Mouse (Mus musculus) CH12.LX (cell line): ENCODE results near the gene Wdfy3. TPM values are rescaled to one million over a fixed set of nuclear protein-coding genes. Genes with fewer than 3 reads are reported as not detected.

ENCODE experiments used
- DNase-seq: peaks from one replicate; pipeline ENCODE4 v3.0.0-alpha.2; 2013; ENCODE audit errors: extremely low read depth
- H3K27ac ChIP-seq: 2 replicates; pipeline ENCODE4 v1.5.1; 2012; ENCODE audit warnings: low read depth, mild to moderate bottlenecking, control low read depth, moderate library complexity; ENCODE audit not compliant: insufficient read depth
- H3K27me3 ChIP-seq: replicated peaks from 2 replicates; pipeline ENCODE3; 2012; ENCODE audit warnings: inconsistent platforms
- H3K36me3 ChIP-seq, 2 experiments: replicated peaks in 1 of 2; 2 replicates each; pipeline versions ENCODE3 to v1.6.1; 2012; ENCODE audit warnings: inconsistent platforms in 1 of 2, low read length in 1 of 2, mild to moderate bottlenecking in 1 of 2, mixed read lengths in 1 of 2, moderate library complexity in 1 of 2; ENCODE audit not compliant: control insufficient read depth in 1 of 2, insufficient read depth in 1 of 2
- H3K4me1 ChIP-seq, 2 experiments: 2 replicates each; pipeline ENCODE4 v1.6.1; 2012; ENCODE audit warnings: inconsistent platforms in 1 of 2, moderate library complexity in 1 of 2; ENCODE audit not compliant: insufficient read depth in 2 of 2, control insufficient read depth in 1 of 2
- H3K4me2 ChIP-seq: 2 replicates; pipeline ENCODE4 v1.6.1; 2012; ENCODE audit warnings: low read depth, mild to moderate bottlenecking, control low read depth; ENCODE audit not compliant: poor library complexity, insufficient read depth, severe bottlenecking
- H3K4me3 ChIP-seq, 3 experiments: fragments of 150-350 bp in 1 of 3; sonication (generic) in 1 of 3; replicated peaks in 1 of 3; 2 replicates each; pipeline versions ENCODE3 to v1.5.1; 2011 to 2012; ENCODE audit warnings: low read depth in 2 of 3, low read length in 2 of 3, mild to moderate bottlenecking in 2 of 3, moderate library complexity in 2 of 3, control low read depth in 1 of 3, improper control_type of control experiment in 1 of 3, inconsistent platforms in 1 of 3, mixed read lengths in 1 of 3; ENCODE audit not compliant: poor library complexity in 1 of 3
- H3K79me2 ChIP-seq: replicated peaks from 2 replicates; pipeline ENCODE4 v1.6.1; 2012; ENCODE audit warnings: mild to moderate bottlenecking, moderate library complexity; ENCODE audit not compliant: control insufficient read depth, poor library complexity, insufficient read depth, severe bottlenecking; ENCODE audit errors: extremely low read depth
- H3K9ac ChIP-seq: 2 replicates; pipeline ENCODE4 v1.6.1; 2012; ENCODE audit warnings: low read depth, mild to moderate bottlenecking, control low read depth, moderate library complexity; ENCODE audit not compliant: insufficient read depth
- H3K9me3 ChIP-seq: replicated peaks from 2 replicates; pipeline ENCODE3; 2012; ENCODE audit warnings: low read length, inconsistent platforms, mixed read lengths
- CHD2 ChIP-seq: IDR thresholded peaks from 2 replicates; pipeline ENCODE4 v1.6.1; 2011; ENCODE audit warnings: low read length, improper control_type of control experiment
- CTCF ChIP-seq, 2 experiments: IDR thresholded peaks in 1 of 2; conservative IDR thresholded peaks in 1 of 2; 2 replicates each; pipeline ENCODE4 v1.5.1; 2011 to 2012; ENCODE audit warnings: low read depth in 2 of 2, low read length in 2 of 2, improper control_type of control experiment in 1 of 2, inconsistent platforms in 1 of 2, mild to moderate bottlenecking in 1 of 2, moderate library complexity in 1 of 2
- EP300 ChIP-seq: IDR thresholded peaks from 2 replicates; pipeline ENCODE4 v1.6.1; 2011; ENCODE audit warnings: low read length, improper control_type of control experiment
- IRF4 ChIP-seq: IDR thresholded peaks from 2 replicates; pipeline ENCODE4 v1.6.1; 2014; ENCODE audit warnings: low read depth, mild to moderate bottlenecking, inconsistent platforms, low read length, improper control_type of control experiment
- JUN ChIP-seq: IDR thresholded peaks from 2 replicates; pipeline ENCODE4 v1.6.1; 2011; ENCODE audit warnings: low read depth, mild to moderate bottlenecking, low read length, improper control_type of control experiment, moderate library complexity; ENCODE audit not compliant: insufficient read depth
- KAT2A ChIP-seq: IDR thresholded peaks from 2 replicates; pipeline ENCODE4 v1.6.1; 2012; ENCODE audit warnings: low read length, improper control_type of control experiment, inconsistent platforms; ENCODE audit not compliant: insufficient replicate concordance
- MAFK ChIP-seq: IDR thresholded peaks from 2 replicates; pipeline ENCODE4 v1.6.1; 2011; ENCODE audit warnings: low read length, improper control_type of control experiment; ENCODE audit not compliant: insufficient replicate concordance
- MEF2A ChIP-seq: IDR thresholded peaks from 2 replicates; pipeline ENCODE4 v1.6.1; 2014; ENCODE audit warnings: low read depth, mild to moderate bottlenecking, inconsistent platforms, low read length, improper control_type of control experiment, borderline replicate concordance
- MYC ChIP-seq: IDR thresholded peaks from 2 replicates; pipeline ENCODE4 v1.6.1; 2011; ENCODE audit warnings: low read depth, mild to moderate bottlenecking, improper control_type of control experiment, low read length
- NRF1 ChIP-seq: IDR thresholded peaks from 2 replicates; pipeline ENCODE4 v1.6.1; 2014; ENCODE audit warnings: low read depth, mild to moderate bottlenecking, inconsistent platforms, low read length, improper control_type of control experiment, moderate library complexity
- POLR2A ChIP-seq: IDR thresholded peaks from 2 replicates; pipeline ENCODE4 v1.6.1; 2011; ENCODE audit warnings: low read depth, mild to moderate bottlenecking, improper control_type of control experiment, low read length
- RAD21 ChIP-seq: IDR thresholded peaks from 2 replicates; pipeline ENCODE4 v1.6.1; 2011; ENCODE audit warnings: low read depth, mild to moderate bottlenecking, low read length, improper control_type of control experiment, moderate library complexity
- TBP ChIP-seq: conservative IDR thresholded peaks from 2 replicates; pipeline ENCODE4 v1.6.1; 2011; ENCODE audit warnings: low read depth, low read length, improper control_type of control experiment
- USF2 ChIP-seq: conservative IDR thresholded peaks from 2 replicates; pipeline ENCODE4 v1.6.1; 2011; ENCODE audit warnings: low read depth, low read length, improper control_type of control experiment
- ZKSCAN1 ChIP-seq: IDR thresholded peaks from 2 replicates; pipeline ENCODE4 v1.6.1; 2012; ENCODE audit warnings: low read depth, inconsistent platforms, low read length, improper control_type of control experiment, borderline replicate concordance
- dilution Hi-C: fragments of 300-500 bp; cut with MboI; formaldehyde crosslinking; loops from 2 replicates; pipeline ENCODE4 v1.14.3; 2020; ENCODE audit warnings: low sequenced_read_pairs; ENCODE audit not compliant: extremely low pct_unique_long_range_greater_than_20kb, extremely low pct_ligation_motif_present
- in situ Hi-C: fragments of 300-500 bp; cut with MboI; formaldehyde crosslinking; loops from 3 replicates; pipeline ENCODE4 v1.14.3; 2019; ENCODE audit warnings: low sequenced_read_pairs, low pct_ligation_motif_present, low pct_unique_long_range_greater_than_20kb, mixed read lengths
- polyA plus RNA-seq: library from polyadenylated mRNA; unstranded; fragments of >175 nt; gene quantifications from 2 replicates; pipeline ENCODE4 v1.2.1, GENCODE M21; 2012; ENCODE audit warnings: low read depth; ENCODE audit not compliant: insufficient read length
- total RNA-seq, 2 experiments: library from RNA; depleted of rRNA; stranded (reverse); fragments of 300-350 nt in 1 of 2; fragments of >200 nt in 1 of 2; gene quantifications; 2 replicates each; pipeline ENCODE4 v1.2.3; 2012 to 2014

The Wdfy3 gene
- total and polyA plus RNA-seq, 3 experiments: not detected

DNA sequence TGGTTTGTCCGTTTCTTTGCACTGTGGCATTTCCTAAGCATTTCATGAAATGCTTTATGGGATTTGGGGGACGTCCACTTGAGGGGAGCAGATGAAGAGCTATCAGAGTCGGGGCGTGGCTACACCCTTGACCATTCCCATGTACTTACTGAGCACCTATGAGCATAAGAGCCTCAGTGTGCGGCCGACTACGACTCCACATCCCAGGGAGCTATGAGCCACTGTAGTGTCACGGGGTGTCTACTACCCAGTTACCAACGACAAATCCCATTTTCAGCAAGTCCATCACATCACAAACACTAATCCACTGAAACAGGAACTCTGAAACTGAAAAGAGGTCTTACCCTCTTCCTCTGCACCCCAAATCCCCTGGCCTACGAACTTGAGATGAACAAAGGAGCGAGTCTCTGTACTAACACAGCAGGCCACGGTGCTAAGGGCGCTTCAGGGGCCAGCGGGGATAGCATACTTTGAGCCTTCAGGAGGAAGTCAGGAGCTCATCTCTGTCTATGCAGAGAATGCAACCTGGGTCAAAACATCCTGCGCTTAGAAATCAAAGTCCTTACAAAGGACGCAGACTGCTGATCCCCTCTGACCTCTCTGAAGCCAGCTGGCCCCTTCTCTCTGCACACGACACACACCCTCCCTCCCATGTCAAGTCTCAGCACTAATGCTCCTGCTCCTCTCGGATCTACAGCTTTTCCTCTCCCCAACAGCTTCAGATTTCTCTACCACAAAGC is 6.5 kb downstream of the Wdfy3 start:
- in situ Hi-C loops: no loop called here
- Histone ChIP-seq H3K36me3 (no peaks in the 10 kb centered on the region), H3K4me1 (no peaks in the 10 kb centered on the region), H3K27ac (no peak overlapping the region), H3K79me2 (no peaks in the 10 kb centered on the region), H3K9ac (no peak overlapping the region), H3K9me3 (no peaks in the 10 kb centered on the region), H3K4me3 (no peak overlapping the region), H3K27me3 (no peaks in the 10 kb centered on the region), H3K4me2 (no peak overlapping the region)
- TF ChIP-seq EP300 (no peak), MAFK (no peak), KAT2A (no peak), POLR2A (no peak), IRF4 (no peak), NRF1 (no peak), MEF2A (no peak), CHD2 (no peak)
- DNase-seq: no peak
- dilution Hi-C loops: no loop called here

DNA sequence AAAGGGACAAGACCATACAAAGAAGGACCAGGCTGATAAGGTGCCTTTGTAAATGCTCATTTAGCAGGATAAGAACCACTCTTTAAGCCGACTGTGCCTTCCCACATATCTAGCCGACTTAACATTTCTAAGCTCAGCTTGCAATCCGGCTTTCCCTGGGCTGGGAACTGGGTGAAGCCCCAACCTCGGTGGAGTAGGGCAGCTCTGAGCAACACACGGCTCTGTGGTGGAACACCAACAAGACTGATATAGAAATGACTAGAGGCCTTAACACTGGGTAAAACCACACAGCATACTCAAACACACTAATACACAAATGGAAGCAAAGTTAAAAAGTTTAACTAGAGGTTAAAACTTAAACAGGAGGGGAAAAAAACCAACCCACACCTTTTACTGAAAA is 7.9 kb downstream of the Wdfy3 start:
- Histone ChIP-seq H3K9me3 (no peaks in the 10 kb centered on the region), H3K79me2 (no peaks in the 10 kb centered on the region), H3K4me2 (no peak overlapping the region), H3K4me1 (no peaks in the 10 kb centered on the region), H3K27ac (no peak overlapping the region), H3K27me3 (no peaks in the 10 kb centered on the region), H3K36me3 (no peaks in the 10 kb centered on the region), H3K4me3 (no peak overlapping the region), H3K9ac (no peak overlapping the region)
- in situ Hi-C loops: no loop called here
- dilution Hi-C loops: no loop called here
- DNase-seq: no peak
- TF ChIP-seq CHD2 (no peak), USF2 (no peak), TBP (no peak), JUN (no peak), MYC (no peak), ZKSCAN1 (no peak), NRF1 (no peak), RAD21 (no peak), CTCF (conservative IDR thresholded peaks at IDR 0.05 in 1 of 2, IDR thresholded peaks at IDR 0.05 in 1 of 2; ENCODE audit: low read depth in 2 of 2, low read length in 2 of 2) (no peak), POLR2A (no peak)
- TF ChIP-seq, all 38 proteins: peak for 0
